Mouse (Mus musculus): ENCODE measurements around the gene Mpz. TPM values are rescaled to one million over a fixed set of nuclear protein-coding genes. Genes with fewer than 3 reads are reported as not detected.

Gene Mpz
- total RNA-seq, 1 experiment from 2014 or later, result not detected

GRCm38 (mm10) chr1:171205704-171206493 is 55.4 kb downstream of the Mpz start:
- ATAC-seq (ENCODE audit: extremely low read depth, insufficient number of reproducible peaks, low FRiP score, poor library complexity, severe bottlenecking), result no peak

- ATAC-seq (ENCODE audit: extremely low read depth, insufficient number of reproducible peaks, low FRiP score, poor library complexity, severe bottlenecking), result no peak
These were observed 58.9 kb downstream of the Mpz start for GRCm38 (mm10) chr1:171209409-171209808.

Other genes with a start within 250 kb of the Mpz start
- gene Fcrlb, start 237.8 kb upstream of the Mpz start, total RNA-seq (2017), result 0.98 and 1.4 TPM in 2 replicates
- 255 and 258 TPM in 2 replicates for gene Fcrla, start 223.1 kb upstream of the Mpz start, total RNA-seq (2017)
- gene Fcgr2b, start 174.2 kb upstream of the Mpz start, total RNA-seq (2017), result 136 and 145 TPM in 2 replicates
- 134 TPM in 2 replicates for gene Fcgr4, start 131.8 kb upstream of the Mpz start, total RNA-seq (2017)
- 682 and 697 TPM in 2 replicates for gene Fcgr3, start 85.8 kb upstream of the Mpz start, total RNA-seq (2017)
- not detected in 2 replicates for gene Cfap126, start 36.8 kb upstream of the Mpz start, total RNA-seq (2017)
- 16.3 and 16.9 TPM in 2 replicates for gene Sdhc, start 108 bp upstream of the Mpz start, total RNA-seq (2017)
- 0.49 and 0.81 TPM in 2 replicates for gene Pcp4l1, start 45.6 kb downstream of the Mpz start, total RNA-seq (2017)
- 0.25 TPM in 1 of 2 replicates, not detected in the other for gene Nr1i3, start 63.3 kb downstream of the Mpz start, total RNA-seq (2017)
- gene Tomm40l, start 71.8 kb downstream of the Mpz start, total RNA-seq (2017), result 6.6 and 7.5 TPM in 2 replicates
- not detected in 2 replicates for gene Apoa2, start 74.3 kb downstream of the Mpz start, total RNA-seq (2017)
- 410 and 425 TPM in 2 replicates for gene Fcer1g, start 83.7 kb downstream of the Mpz start, total RNA-seq (2017)
- gene Adamts4, start 99.7 kb downstream of the Mpz start, total RNA-seq (2017), result 0.12 TPM in 1 of 2 replicates, not detected in the other
- 150 and 174 TPM in 2 replicates for gene Ndufs2, start 100.7 kb downstream of the Mpz start, total RNA-seq (2017)
- 116 and 144 TPM in 2 replicates for gene B4galt3, start 119.6 kb downstream of the Mpz start, total RNA-seq (2017)
- gene Ppox, start 130.5 kb downstream of the Mpz start, total RNA-seq (2017), result 48.4 and 57.0 TPM in 2 replicates
- gene Usp21, start 137.3 kb downstream of the Mpz start, total RNA-seq (2017), result 45.5 and 45.7 TPM in 2 replicates
- gene Ufc1, start 144.3 kb downstream of the Mpz start, total RNA-seq (2017), result 32.0 and 39.7 TPM in 2 replicates
- gene Dedd, start 178.4 kb downstream of the Mpz start, total RNA-seq (2017), result 24.2 and 30.4 TPM in 2 replicates
- gene Nit1, start 194.9 kb downstream of the Mpz start, total RNA-seq (2017), result 27.2 and 33.0 TPM in 2 replicates
- 13.1 and 18.7 TPM in 2 replicates for gene Pfdn2, start 195.0 kb downstream of the Mpz start, total RNA-seq (2017)
- 0.58 TPM in 1 of 2 replicates, not detected in the other for gene Klhdc9, start 210.1 kb downstream of the Mpz start, total RNA-seq (2017)
- 2.2 and 2.9 TPM in 2 replicates for gene Nectin4, start 219.4 kb downstream of the Mpz start, total RNA-seq (2017)
- gene Arhgap30, start 238.2 kb downstream of the Mpz start, total RNA-seq (2017), result 441 and 469 TPM in 2 replicates